Mouse (Mus musculus) v-Abl transformed pro-B cells (cell line): ENCODE measurements around the gene Fam84a.

Source experiments
- in situ Hi-C, 2 experiments: fragments of 400-800 bp; cut with MboI; formaldehyde crosslinking; loops; one replicate each; pipeline ENCODE4 v1.15.1; 2025; ENCODE audit not compliant: unreplicated experiment in 2 of 2

Fam84a gene

DNA sequence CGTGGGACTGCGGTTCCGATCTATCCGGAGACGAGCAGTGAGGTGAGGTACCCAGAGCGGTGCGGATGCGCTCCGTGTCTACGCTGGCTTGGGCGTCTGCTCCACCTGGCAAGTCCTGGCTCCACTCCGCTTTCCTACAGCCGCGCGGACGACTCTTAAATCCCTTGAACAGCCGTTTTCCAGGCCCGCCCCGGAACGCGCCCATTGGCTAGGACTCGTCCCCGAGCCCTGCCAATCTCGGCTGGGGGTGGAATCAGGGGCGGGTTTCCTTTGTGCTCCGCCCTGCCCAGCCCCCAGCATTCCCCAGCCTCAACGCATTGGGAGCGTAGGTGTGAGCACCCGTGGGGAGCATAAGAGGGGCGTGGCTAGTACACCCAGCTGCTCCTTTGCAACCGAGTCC is at the start of gene Fam84a:
Gene Fam84a, minus strand, starts transcription at position 134 of the 400 bp plus-strand sequence.
- in situ Hi-C loops, result no loop called here

DNA sequence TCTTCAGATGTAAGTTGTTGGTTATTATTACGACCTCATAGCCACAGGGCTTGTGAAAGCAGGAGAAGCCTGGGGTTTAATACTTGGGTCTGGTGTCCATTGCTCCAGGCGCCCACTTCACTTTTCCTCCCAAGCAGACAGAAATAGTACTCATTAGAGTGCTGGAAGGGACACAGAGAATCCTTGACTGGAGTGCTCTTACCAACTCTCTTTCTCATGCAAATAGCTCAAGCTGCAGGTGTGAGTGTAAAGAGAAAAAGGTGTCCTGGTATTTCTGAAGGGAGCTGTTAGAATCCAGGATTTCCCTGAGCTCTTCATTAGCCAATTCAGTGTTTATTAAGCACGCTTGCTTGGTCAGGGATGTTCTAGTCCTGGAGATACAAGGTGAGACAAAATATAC is 43.6 kb upstream of the Fam84a start:
- in situ Hi-C loops, result no loop called here

DNA sequence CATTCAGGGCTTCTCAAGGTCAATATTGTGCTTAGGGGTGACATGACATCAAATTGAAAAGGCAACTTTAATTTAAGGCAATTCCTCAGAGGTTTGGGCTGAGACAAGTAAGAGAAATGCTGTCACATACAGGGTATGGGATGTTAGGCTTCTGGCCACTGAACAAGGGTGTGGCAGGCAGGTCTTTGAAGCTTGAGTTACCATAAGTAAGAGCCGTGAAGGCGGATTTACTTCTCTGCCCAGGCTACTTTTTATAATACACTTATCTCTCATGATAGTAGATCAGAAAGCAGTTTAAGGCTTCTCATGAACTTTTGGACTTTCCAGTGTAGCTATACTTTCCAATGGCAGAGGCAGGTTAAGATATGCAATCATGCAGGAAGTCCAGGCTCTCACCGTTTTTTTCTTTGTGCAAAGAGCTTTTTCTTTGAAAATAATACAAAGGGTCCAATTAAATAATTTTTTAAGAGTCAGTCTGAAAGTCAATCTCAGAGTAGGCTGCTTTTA is 34.9 kb upstream of the Fam84a start:
- in situ Hi-C loops, result no loop called here

- in situ Hi-C loops, result no loop called here
Measured at GRCm38 (mm10) chr12:14165713-14166112, 13.9 kb upstream of the Fam84a start.

DNA sequence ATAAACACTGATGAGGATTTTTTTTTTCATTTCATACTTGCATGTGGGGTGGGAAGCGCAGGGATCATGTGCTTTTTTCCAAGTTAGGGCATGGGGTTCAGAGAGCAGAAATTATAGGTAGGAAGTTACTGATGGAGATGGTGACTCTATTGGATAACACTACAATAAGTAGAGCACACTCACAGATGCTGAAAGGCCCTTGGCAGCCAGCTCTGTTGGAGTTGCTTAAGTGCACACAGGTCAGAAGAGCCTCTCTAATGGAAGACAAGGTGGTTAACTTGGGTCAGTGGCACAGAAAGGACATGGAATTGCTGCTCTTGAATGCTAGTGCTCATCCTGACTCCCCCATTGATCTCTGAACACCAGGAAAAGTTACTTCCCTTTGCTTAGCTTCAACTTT is 13.1 kb upstream of the Fam84a start:
- in situ Hi-C loops, result no loop called here

- in situ Hi-C loops, result no loop called here
Measured at GRCm38 (mm10) chr12:14152426-14152825, 572 bp upstream of the Fam84a start.

- in situ Hi-C loops, result no loop called here
Measured at GRCm38 (mm10) chr12:14150936-14151631, 770 bp downstream of the Fam84a start.

DNA sequence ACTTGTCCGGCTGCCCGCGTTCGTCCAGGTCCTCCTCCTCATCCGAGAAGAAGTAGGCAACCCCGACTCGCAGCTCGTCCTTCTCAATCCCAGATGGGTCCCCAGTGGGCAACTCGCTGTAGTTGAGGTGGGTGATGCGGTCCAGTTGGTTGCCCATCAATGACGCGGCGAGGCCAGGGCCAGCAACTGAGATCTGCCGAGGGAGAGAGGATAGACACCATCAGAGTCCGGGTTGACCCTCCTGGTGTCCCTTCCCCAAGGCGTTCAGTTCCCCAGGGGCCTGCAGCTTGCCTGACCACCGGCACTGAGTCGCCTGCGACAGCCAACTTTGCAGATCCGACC is 1.3 kb downstream of the Fam84a start:
- in situ Hi-C loops, result no loop called here

DNA sequence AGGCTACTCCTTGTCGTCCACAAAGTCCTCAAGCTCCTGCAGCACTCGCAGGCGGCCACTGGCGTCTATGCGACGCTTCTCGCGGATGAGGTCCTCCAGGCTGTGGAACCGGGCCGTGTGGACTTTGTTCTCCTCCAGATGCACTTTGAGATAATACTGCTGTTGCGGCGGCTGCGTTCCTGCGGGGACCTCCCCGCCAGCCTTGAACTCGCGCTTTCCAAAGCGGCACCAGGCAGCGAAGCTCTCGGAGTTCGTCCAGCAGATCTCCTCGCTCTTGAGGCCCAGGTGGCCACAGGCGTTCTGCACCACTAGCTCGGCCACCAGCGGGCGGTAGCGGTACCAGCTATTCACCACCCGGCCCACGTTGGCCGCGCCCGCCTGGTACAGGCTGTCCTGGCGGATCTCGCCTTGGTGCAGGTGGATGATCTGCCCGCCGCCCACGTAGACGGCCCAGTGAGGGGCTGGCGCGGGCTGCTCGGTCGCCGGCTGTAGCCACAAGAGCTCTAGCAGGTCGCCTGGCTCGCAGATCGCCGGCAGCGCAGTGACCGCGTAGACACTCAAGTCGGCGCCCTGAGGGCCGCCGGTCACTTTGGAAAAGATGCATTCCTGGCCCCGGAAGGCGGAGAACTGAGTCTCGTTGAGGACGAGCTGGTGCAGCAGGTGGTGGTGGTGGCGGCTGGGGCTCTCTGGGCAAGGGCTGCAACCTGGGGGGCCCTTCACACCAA is 1.8 kb downstream of the Fam84a start:
- in situ Hi-C loops, result no loop called here

DNA sequence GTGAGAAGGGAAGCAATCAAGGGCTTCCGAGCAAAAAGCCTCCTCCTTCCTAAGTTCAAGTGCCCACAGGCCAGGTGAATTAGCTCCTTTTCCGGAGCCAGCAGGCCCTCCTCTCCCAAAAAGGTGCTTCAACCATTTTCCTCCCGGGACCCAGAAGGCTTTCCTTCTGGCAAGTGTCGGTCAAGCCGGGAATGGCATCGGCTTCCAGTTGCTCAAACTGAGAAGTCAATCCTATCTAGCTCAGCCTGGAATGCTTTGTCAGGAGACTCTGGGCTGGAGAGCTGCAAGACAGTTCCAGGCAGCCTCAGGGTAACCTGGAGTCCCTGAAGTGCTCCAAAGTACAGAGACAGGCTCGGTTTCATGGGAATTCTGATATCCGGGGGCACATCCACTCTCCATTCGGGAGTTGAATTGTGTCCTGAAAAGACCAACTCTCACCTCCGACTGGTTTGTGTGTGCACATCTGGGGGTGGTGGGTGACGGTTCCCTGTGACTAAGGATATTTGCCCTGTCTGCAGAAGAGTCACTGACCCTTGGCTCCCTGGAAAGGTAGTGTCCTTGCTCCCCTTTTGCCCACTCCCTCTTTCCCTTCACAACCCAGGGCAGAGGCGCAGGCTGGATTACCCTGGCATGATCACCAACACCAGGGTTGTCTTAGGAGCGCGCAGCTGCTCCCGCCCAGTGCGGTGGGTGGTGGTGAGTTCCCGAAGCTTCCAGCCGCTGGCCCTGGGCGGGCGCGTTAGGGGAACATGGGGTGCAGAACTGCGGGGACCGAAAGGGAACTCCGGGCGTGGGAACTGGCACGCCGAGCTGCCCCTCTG is 2.6 kb downstream of the Fam84a start:
- in situ Hi-C loops, result no loop called here

- in situ Hi-C loops, result no loop called here
Measured at GRCm38 (mm10) chr12:14137046-14137445, 14.8 kb downstream of the Fam84a start.

DNA sequence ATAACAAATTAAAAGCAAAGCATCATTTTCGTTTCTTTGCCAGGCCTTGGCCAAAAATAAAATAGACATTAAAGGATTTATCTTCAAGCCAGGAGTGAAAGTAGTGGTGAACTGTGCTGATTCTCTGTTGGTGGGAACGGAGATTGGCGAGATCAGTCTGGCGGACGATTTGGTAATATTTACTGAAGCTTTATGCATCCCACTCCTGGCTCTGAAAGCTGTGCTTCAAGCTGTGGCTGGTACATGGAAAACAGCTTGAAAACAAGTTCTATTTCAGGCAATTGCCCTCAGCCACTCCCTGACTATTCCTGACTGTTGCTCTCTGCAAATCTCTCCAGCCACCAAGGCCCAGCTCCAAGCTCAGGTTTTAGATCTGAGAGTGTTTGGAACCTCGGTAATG is 37.1 kb downstream of the Fam84a start:
- in situ Hi-C loops, result no loop called here

GRCm38 (mm10) chr12:14096944-14097343 is 54.9 kb downstream of the Fam84a start:
- in situ Hi-C loops, result no loop called here
